Comparison of ENCODE assay signal across 7 mouse cellular contexts in the genomic region with DNA sequence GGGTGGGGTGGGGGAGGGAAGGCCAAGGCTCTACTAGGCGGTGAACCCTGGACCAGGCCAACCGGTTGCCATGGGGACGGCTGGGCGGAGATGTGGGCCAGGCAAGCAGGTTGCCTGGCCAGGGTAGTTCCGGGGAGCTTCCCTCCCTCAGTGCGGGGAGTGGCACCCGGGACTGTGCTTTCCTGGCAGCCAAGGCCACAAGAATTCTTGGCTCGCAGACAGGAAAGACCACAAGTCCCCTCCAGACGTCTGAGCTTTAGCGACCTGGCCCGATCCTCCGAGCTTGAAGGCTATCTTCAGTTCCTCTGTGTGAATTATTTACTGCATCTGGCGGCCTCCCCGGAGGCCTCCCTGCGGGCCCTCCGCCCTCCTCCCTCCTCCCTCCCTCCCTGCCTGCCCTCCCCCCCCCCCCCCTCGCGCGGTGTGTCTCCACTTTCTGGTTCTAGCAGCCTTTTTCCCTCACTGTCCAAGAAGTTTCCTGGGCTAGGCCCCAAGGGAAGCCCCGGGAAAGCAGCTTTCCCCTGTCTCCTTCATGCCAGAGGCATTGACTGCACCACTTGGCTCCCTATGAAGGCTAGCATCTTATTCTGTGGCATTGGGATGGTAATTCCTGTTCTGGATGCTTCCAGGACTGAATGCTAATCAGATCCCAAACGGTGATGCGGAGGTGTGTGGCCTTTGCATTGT. TPM values are rescaled to one million over a fixed set of nuclear protein-coding genes. Genes with fewer than 3 reads are reported as not detected.
DNase-seq lines count a peak whose midpoint lies in the region; ATAC-seq and TF ChIP-seq lines count a peak whose summit lies in the region.

No protein-coding gene starts in this region.

- DNase-seq in ES-E14 (ENCODE audit: low read depth, low spot score) = no peak
- peak; percentile 63 for DNase-seq in adrenal gland, adult 18-20 months (ENCODE audit: low spot score in 2 of 2)
- peak; percentile 74 for DNase-seq in heart, postnatal 4 days
- DNase-seq in layer of hippocampus, postnatal 14 days (ENCODE audit: low spot score in 2 of 2) = peak; percentile 61 to 73
- DNase-seq in midbrain, embryonic 11.5 days (ENCODE audit: low spot score, missing footprints) = peak; percentile 97
- DNase-seq in testis, postnatal 10 days (ENCODE audit: low spot score) = peak; percentile 75

- peak overlapping the region; percentile 55; the same call in 1 of the 2 replicates for H3K27ac ChIP-seq in ES-E14 (ENCODE audit: insufficient read depth, low read depth, low read length, poor library complexity, severe bottlenecking)
- peak overlapping the region; percentile 18; the same call in 1 of the 2 replicates for H3K27ac ChIP-seq in forebrain, embryonic 16.5 days (ENCODE audit: low read length)
- peak overlapping the region; percentile 94 for H3K27ac ChIP-seq in midbrain, embryonic 11.5 days (ENCODE audit: low read depth, low read length)

- H3K27me3 ChIP-seq in forebrain, embryonic 16.5 days (replicated peaks; ENCODE audit: control insufficient read depth, insufficient read depth, low read length) = no peaks in the 10 kb centered on the region
- peaks cover 2% of the 10 kb centered on the region; the same call in 1 of the 2 replicates for H3K27me3 ChIP-seq in midbrain, embryonic 11.5 days (ENCODE audit: control insufficient read depth, insufficient read depth, low read length)

- H3K4me1 ChIP-seq in ES-E14 (ENCODE audit: control insufficient read depth in 2 of 2, insufficient read depth in 2 of 2, low read length in 2 of 2, poor library complexity in 1 of 2) = peaks cover 5 to 36% of the 10 kb centered on the region in 2 experiments; a peak in 3 of 4 replicates
- peaks cover 35% of the 10 kb centered on the region for H3K4me1 ChIP-seq in forebrain, embryonic 16.5 days (replicated peaks; ENCODE audit: control insufficient read depth, insufficient read depth, low read length)
- H3K4me1 ChIP-seq in midbrain, embryonic 11.5 days (ENCODE audit: control insufficient read depth, insufficient read depth, low read length) = peaks cover 31% of the 10 kb centered on the region

- ATAC-seq in forebrain, embryonic 16.5 days = peak; percentile 61
- ATAC-seq in midbrain, embryonic 11.5 days (ENCODE audit: low FRiP score) = peak; percentile 77

- 3% methylated on average over 18 of the region's 22 CpGs for WGBS in forebrain, embryonic 16.5 days
- WGBS in midbrain, embryonic 11.5 days = 1% methylated on average over 19 of the region's 22 CpGs

- no peaks in the 10 kb centered on the region for H3K9me3 ChIP-seq in ES-E14 (ENCODE audit: control insufficient read depth, insufficient read depth, low read depth, low read length)
- H3K9me3 ChIP-seq in forebrain, embryonic 16.5 days (ENCODE audit: control insufficient read depth, low read length) = no peaks in the 10 kb centered on the region
- H3K9me3 ChIP-seq in midbrain, embryonic 11.5 days (ENCODE audit: control insufficient read depth, low read length) = no peaks in the 10 kb centered on the region

- no peak overlapping the region; the same call in 1 of the 2 replicates for H3K9ac ChIP-seq in ES-E14 (ENCODE audit: insufficient read depth, low read depth, low read length, poor library complexity, severe bottlenecking)
- peak overlapping the region; percentile 13; the same call in 1 of the 2 replicates for H3K9ac ChIP-seq in forebrain, embryonic 16.5 days (replicated peaks; ENCODE audit: low read depth, low read length)
- H3K9ac ChIP-seq in midbrain, embryonic 11.5 days (ENCODE audit: low read length) = 0 out of 2 replicates have a peak overlapping the region, but pooled peaks have one; percentile 22

- peak overlapping the region; percentile 29 to 51; a peak in 3 of 4 replicates for H3K4me3 ChIP-seq in ES-E14 (ENCODE audit: insufficient read depth in 1 of 2, low read depth in 1 of 2, low read length in 2 of 2, poor library complexity in 1 of 2, severe bottlenecking in 1 of 2)
- no peak overlapping the region for H3K4me3 ChIP-seq in forebrain, embryonic 16.5 days (replicated peaks; ENCODE audit: low read length)
- H3K4me3 ChIP-seq in midbrain, embryonic 11.5 days (ENCODE audit: low read depth, low read length) = no peak overlapping the region

- H3K4me2 ChIP-seq in forebrain, embryonic 16.5 days (ENCODE audit: low read length) = peak overlapping the region; percentile 24; the same call in 1 of the 2 replicates
- peak overlapping the region; percentile 32 for H3K4me2 ChIP-seq in midbrain, embryonic 11.5 days

- no peaks in the 10 kb centered on the region for H3K36me3 ChIP-seq in ES-E14 (ENCODE audit: control insufficient read depth, insufficient read depth, low read length, poor library complexity, severe bottlenecking)
- H3K36me3 ChIP-seq in forebrain, embryonic 16.5 days (ENCODE audit: control insufficient read depth, insufficient read depth) = no peaks in the 10 kb centered on the region
- H3K36me3 ChIP-seq in midbrain, embryonic 11.5 days (ENCODE audit: control insufficient read depth, insufficient read depth, low read length) = no peaks in the 10 kb centered on the region

- in situ Hi-C loops in ES-E14 (cut with MboI; ENCODE audit: low sequenced_read_pairs in 2 of 2, unreplicated experiment in 2 of 2) = loop anchor here in 1 of 2 experiments (25.0 kb wide), 1 partner anchor 1372 kb away; the partner anchor contains the start of gene Pax7

TF ChIP-seq in ES-E14, 5 proteins besides CTCF, POLR2A, EP300 and RAD21:
- TF ChIP-seq MAFK (IDR thresholded peaks at IDR 0.05; ENCODE audit: insufficient read depth, low read depth, low read length) = no peak
- TF ChIP-seq ZC3H11A (IDR thresholded peaks at IDR 0.05; ENCODE audit: borderline replicate concordance, low read depth, low read length) = no peak
- TF ChIP-seq ZNF384 (IDR thresholded peaks at IDR 0.05; ENCODE audit: low read depth, low read length) = no peak
- TF ChIP-seq HCFC1 (IDR thresholded peaks at IDR 0.05; ENCODE audit: borderline replicate concordance, insufficient read depth, low read length) = no peak
- TF ChIP-seq CHD2 (IDR thresholded peaks at IDR 0.05; ENCODE audit: low read depth, low read length) = no peak

RNA-seq across cellular contexts. Expression of gene Camk2n1, which starts 10.7 kb away (rescaled TPM):
- total RNA-seq in ES-E14 (2012; rRNA removed) = 1.2 and 1.4 TPM in 2 replicates
- 10 to 100 TPM; 20.3 to 29.6 TPM for total RNA-seq in adrenal gland, adult 18-20 months (2021)
- polyA plus RNA-seq in forebrain, embryonic 16.5 days (2015; fragmentation: Nextera tagmentation; extraction: Ambion mirVana) = 9.8 and 10.2 TPM in 2 replicates
- total RNA-seq in heart, postnatal 4 days (2021) = 1 to 10 TPM; 6.8 to 8.0 TPM
- total RNA-seq in layer of hippocampus, postnatal 14 days (2021) = 100 to 1,000 TPM; 211 to 242 TPM
- polyA plus RNA-seq in midbrain, embryonic 11.5 days (2014; fragmentation: Nextera tagmentation; extraction: Ambion mirVana) = 6.0 and 6.1 TPM in 2 replicates

RNA-seq across cellular contexts. Expression of gene Mul1, which starts 30.3 kb away (rescaled TPM):
- total RNA-seq in ES-E14 (2012; rRNA removed) = 58.4 and 62.3 TPM in 2 replicates
- total RNA-seq in adrenal gland, adult 18-20 months (2021) = 10 to 100 TPM; 56.3 to 59.3 TPM
- 18.4 and 20.2 TPM in 2 replicates for polyA plus RNA-seq in forebrain, embryonic 16.5 days (2015; fragmentation: Nextera tagmentation; extraction: Ambion mirVana)
- 10 to 100 TPM; 55.2 to 62.7 TPM for total RNA-seq in heart, postnatal 4 days (2021)
- total RNA-seq in layer of hippocampus, postnatal 14 days (2021) = 10 to 100 TPM; 43.4 to 46.7 TPM
- polyA plus RNA-seq in midbrain, embryonic 11.5 days (2014; fragmentation: Nextera tagmentation; extraction: Ambion mirVana) = 17.9 and 18.5 TPM in 2 replicates

Comparison
In these comparisons a context has a peak if more than half of its experiments do, and no peak if none do; other contexts are left out.
1. H3K27ac ChIP-seq: peak in every context shown above with its lines; median percentile 94 in midbrain, embryonic 11.5 days; 55 in ES-E14; 18 in forebrain, embryonic 16.5 days.
2. H3K4me3 ChIP-seq: peak in ES-E14 (2 of 2); none in forebrain, embryonic 16.5 days (single experiment) and midbrain, embryonic 11.5 days (single experiment).
3. RNA of gene Camk2n1, which starts 10.7 kb away (total RNA-seq): 211 to 242 TPM in layer of hippocampus, postnatal 14 days; 20.3 to 29.6 TPM in adrenal gland, adult 18-20 months, 6.8 to 8.0 TPM in heart, postnatal 4 days and 1.2 to 1.4 TPM in ES-E14; every median in the first group is over 4 times any median in the second.